Mouse (Mus musculus) small intestine, adult 2 months (tissue): Measurements from ENCODE around the gene Obscn.

Experiments
- CTCF ChIP-seq: fragments of 200-500 bp; IDR thresholded peaks from 2 replicates; pipeline ENCODE4 v1.5.1; 2012; ENCODE audit warnings: low read depth, mild to moderate bottlenecking, control low read depth, inconsistent platforms, low read length, moderate library complexity, mixed read lengths; ENCODE audit not compliant: insufficient replicate concordance, insufficient read length; ENCODE audit errors: extremely low read depth
- POLR2A ChIP-seq: fragments of 200-500 bp; IDR thresholded peaks from 2 replicates; pipeline ENCODE4 v1.6.1; 2012; ENCODE audit warnings: low read depth, mild to moderate bottlenecking, control low read depth, inconsistent platforms, low read length, moderate library complexity

DNA sequence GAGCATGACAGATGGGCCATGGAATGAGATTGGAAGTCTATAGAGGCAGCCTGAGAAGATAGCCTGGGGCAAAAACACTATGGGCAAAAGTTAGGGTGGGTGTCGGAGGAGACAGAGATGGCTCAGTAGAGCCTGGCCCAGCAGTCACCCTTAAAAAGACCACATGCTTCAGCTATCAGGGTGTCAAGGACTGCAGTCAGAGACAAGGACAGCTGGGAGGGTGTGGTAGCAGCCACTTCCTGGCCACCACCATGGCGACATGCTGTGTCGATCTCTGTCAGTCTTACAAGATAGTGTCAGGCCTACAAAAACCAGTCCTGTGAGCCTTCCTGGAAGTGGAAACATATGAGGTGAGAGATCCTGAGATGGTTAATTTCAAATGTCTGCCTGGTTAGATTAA, 53.1 kb downstream of the Obscn start:
- TF ChIP-seq POLR2A (no peak), CTCF (no peak)
